Mouse (Mus musculus) embryo, embryonic 11.5 days (tissue): ENCODE measurements around the gene Wfdc12.

Source experiments
- DNase-seq: peaks from one replicate; pipeline ENCODE4 v3.0.0-alpha.2; 2012; ENCODE audit warnings: low read depth, low spot score

The Wfdc12 gene

DNA sequence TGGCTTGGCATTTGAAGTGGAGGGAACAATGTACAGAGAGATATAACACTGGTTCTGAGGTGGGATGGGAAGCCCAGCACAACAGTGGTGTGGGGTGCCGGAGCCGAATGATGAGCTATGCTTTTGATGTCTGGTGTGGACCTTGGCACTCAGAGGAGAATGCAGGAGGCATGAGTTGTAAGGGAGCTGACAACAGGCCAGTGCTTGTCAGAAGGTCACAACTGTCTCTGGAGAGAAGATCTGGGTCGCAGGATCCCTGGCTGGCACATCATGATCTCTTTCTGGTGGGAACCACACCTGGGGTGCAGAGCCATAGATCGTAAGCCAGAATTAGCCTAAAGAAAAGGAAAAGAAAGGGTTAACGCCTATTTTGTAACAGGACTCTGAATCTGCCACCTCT is 12.6 kb downstream of the Wfdc12 start:
- no peak for DNase-seq

DNA sequence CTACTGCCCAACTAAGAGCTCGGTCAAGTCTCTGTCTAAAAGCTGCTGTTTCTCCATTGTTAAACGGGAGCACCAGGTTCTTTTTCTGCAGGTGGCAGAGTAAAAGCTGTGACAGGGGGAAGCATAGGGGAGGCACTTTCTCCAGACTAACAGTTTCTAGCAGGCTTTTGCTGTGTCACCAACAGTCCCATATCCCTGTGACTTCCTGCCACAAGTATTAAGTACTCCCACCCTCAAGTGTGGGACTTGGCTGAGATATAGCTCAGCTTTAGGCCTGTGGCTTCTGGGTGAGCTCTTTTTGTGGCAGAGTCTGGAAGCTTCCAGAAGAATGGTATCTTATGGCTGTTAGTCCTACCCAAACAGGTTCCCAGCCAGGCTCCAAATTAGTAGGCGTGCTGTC is 14.6 kb downstream of the Wfdc12 start:
- DNase-seq, result no peak

GRCm38 (mm10) chr2:164174649-164175395 is 15.6 kb downstream of the Wfdc12 start:
- no peak for DNase-seq

GRCm38 (mm10) chr2:164173394-164173793 is 17.0 kb downstream of the Wfdc12 start:
- no peak for DNase-seq

DNA sequence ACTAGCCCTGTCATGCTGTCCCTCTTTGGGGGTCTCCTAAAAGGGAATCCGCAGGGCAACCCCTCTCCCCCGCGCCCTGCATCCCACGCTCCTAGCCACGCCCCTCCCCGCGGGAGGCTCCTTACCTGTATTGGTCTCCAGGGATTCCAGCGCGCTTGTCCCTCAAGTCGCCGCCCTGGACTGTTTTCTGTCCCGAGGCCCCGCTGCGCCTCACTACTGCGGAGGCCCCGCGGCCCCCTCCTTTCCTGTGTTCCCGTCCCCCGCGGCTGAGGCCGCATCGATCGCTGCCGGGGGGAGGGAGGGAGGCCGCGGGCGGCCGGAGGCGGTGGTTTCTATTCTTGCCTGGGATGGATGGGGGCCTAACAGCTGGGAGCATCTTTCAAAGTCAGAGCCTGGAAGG is 19.5 kb downstream of the Wfdc12 start, which contains the start of gene Kcns1:
TSS of gene Kcns1 (minus strand) at position 212 of the 400 bp plus-strand sequence.
- no peak for DNase-seq

DNA sequence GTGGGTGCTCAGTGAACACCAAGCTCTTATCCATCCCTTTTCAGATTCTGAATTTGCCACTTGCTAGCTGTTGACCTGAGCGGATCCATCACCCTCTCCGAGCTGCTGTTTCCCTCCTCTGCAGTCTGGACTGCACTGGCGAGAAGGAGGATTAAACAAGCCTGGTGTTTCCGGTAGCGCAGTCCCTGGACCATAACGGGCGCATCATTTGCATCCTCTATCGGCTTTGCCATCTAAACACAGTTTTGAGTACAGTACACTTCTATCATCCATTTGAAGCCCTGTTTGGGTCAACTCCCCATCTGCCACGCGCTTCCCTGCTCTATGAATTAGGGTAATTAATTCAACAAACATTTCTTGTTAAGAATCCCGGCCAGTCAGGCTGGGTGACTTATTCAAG is 20.1 kb downstream of the Wfdc12 start:
- no peak for DNase-seq

GRCm38 (mm10) chr2:164168571-164168946 is 21.8 kb downstream of the Wfdc12 start:
- DNase-seq, result no peak

DNA sequence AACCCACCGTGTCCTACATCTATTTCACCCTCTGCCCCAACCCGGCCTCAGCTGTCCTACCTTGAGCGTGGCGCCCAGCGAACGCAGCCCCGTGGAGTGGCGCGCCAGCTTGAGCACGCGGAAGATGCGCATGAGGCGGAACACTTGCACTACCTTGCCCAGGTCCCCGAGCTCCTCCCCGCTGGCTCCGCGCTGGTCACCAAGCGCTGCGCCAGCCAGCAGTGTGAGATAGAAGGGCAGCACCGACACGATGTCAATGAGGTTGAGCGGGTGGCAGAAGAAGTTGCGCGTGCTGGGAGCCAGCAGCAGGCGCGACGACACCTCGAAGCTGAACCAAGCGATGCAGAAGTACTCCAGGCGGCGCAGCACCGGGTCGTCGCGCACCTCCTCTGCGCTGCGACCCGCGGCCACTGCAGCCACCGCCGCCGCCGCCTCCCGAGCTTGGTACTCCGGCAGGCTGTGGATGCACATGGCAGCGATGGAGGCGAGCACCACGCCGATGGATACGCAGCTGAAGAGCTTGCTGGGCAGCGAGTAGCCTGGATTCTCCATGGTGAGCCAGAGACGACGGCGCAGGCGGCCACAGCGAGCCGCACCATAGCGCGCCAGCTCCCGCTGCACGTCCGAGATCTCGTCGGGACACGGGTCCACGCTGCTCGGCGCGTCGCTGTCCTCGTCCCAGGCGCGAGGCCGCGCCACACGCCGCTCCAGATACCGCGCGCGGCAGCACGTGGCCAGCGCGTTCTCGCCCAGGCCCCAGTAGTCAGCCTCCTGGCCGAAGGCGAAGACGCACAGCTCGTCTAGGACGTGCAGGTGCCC is 22.4 kb downstream of the Wfdc12 start:
- no peak for DNase-seq

GRCm38 (mm10) chr2:164164941-164165340 is 25.5 kb downstream of the Wfdc12 start:
- no peak for DNase-seq

- no peak for DNase-seq
Measured at GRCm38 (mm10) chr2:164161515-164162055, 28.8 kb downstream of the Wfdc12 start.

- no peak for DNase-seq
Measured at GRCm38 (mm10) chr2:164158838-164159237, 31.6 kb downstream of the Wfdc12 start.

DNA sequence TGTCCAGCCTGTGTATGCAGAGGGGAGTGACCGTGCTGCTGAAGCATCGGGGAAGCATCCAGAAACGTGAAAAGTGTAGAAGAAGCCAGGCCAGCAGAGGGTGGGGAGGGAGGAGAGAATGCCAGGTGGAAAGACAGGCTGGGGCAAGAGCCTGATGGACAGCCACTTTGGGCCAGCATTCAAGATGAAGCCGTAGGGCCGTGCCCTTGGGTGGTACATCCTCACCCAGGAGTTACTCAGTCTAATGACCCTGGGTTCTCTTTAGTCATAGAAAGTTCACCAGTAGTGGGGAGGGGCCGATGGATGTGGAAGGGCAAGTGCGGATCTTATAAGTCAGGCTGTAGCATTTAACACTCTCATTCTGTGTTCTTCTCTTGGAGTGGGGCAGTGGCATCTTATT is 34.2 kb downstream of the Wfdc12 start:
- no peak for DNase-seq

GRCm38 (mm10) chr2:164154007-164154406 is 36.4 kb downstream of the Wfdc12 start:
- no peak for DNase-seq

DNA sequence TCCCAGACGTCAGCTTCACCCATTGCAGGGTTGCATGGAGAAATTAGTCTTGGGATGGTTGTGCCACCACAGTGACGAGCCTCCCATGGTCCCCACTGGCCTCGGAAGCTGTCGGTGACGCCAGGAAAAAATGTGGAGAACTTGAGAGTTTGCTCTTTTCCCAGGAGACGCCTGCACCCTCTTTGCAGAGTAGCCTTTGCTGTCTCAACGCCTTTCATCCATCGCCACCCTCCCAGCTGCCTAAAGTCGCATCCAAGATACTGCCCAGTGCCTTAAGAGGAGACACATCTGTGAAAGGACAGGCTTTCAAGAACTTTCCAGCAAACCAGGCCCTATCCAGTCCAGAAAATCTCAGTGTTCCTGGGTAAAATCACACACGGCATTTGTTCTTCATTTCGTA is 38.1 kb downstream of the Wfdc12 start:
- no peak for DNase-seq

DNA sequence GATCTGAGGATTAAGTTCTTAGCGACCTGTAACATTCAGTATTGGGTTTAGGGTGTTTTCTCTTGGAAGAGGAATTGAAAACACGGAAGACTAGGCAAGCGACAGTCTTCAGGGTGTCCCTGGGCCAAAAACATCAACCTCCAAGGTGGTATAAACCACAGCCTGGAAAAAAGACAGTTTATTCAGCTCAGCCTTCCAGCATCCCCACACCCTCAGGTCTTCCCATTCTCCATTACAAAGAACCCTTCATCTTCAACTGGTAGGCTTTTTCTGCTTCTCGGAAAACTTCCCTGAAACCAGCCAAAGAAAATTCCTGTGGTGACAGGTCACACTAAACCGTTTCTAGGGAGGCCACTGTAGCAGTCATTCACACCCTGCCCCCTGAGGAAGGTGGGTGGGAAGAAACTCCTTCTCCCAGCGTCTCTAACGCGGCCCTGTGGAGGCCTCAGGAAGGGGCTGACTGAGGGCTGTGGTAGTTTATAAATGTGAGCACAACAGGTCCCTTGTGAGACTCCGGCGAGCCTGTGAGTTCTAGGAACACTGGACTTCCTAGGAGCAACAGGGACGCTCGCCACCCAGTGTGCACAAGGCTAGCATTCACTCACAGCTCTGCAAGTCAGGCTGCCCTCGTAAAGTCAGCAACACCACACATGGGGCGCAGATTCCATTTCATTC is 40.2 kb downstream of the Wfdc12 start:
- no peak for DNase-seq

- no peak for DNase-seq
Measured at GRCm38 (mm10) chr2:164146556-164146955, 43.9 kb downstream of the Wfdc12 start.

DNA sequence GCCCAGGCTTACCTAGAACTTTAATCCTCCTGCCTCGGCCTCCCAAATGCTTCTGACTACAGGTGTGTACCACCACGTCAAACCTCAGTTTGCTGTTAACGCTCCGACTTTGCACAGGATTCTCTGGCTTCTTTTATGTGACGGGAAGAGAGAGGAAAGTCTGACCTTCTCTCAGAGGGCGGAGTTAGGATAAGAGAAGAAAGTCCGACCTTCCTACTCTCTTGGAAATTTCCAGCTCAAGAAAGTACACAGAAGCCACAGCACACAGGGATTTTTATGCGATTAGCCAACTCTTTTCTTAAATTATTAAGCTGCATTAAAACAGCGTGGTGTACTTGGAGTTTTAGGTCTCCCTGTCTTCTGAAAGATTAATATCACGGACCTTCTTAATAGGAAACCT is 45.9 kb downstream of the Wfdc12 start:
- no peak for DNase-seq

GRCm38 (mm10) chr2:164144025-164144424 is 46.4 kb downstream of the Wfdc12 start:
- DNase-seq, result no peak

DNA sequence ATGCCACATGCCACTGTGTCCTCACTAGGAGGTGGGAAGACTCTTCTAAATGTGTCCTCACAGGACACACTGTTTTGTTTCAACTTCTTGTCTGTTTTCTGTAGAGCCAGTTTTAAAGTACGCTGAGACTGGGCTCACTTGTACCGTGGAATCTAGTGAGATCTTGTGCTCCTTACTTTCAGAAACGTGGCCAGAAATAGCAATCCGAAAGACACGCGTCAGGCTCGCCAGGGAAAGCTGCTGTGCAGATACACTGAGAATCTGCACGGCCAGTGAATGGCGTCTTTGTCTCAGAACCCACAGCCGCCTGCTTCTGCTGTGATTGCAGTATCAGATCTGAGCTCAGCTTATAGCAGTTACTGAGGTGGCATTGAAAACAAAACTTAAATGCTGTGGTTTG is 48.4 kb downstream of the Wfdc12 start:
- no peak for DNase-seq
